Mouse (Mus musculus) forebrain, postnatal 0 days (tissue): ENCODE measurements at regions not wholly inside any gene's neighbourhood (a gene's known extent, or its start where the extent isn't known, plus 50 kb on each side); places are given as distances from the start of the nearest gene placed in this dataset.

ENCODE experiments used
- ATAC-seq: fragments of 200-750 bp; cut with Nextera tagmentation; 2 replicates; pipeline ENCODE4 v1.8.0; 2017; ENCODE audit warnings: mild to moderate bottlenecking, moderate library complexity
- DNase-seq: peaks from one replicate; pipeline ENCODE4 v3.0.0-alpha.2; 2015
- H3K27ac ChIP-seq: fragments of 300-500 bp; sonication (generic); 2 replicates; pipeline ENCODE4 v1.5.1; 2014; ENCODE audit warnings: low read depth, mild to moderate bottlenecking, antibody characterized with exemption, low read length, moderate library complexity, mixed read lengths
- H3K27me3 ChIP-seq: fragments of 300-500 bp; sonication (generic); 2 replicates; pipeline ENCODE4 v1.6.1; 2014; ENCODE audit warnings: mild to moderate bottlenecking, low read length, mixed read lengths; ENCODE audit not compliant: insufficient read depth
- H3K36me3 ChIP-seq: fragments of 300-500 bp; sonication (generic); 2 replicates; pipeline ENCODE4 v1.6.1; 2014; ENCODE audit warnings: mild to moderate bottlenecking, moderate library complexity; ENCODE audit not compliant: insufficient read depth
- H3K4me1 ChIP-seq: fragments of 300-500 bp; sonication (generic); 2 replicates; pipeline ENCODE4 v1.6.1; 2014; ENCODE audit warnings: antibody characterized with exemption; ENCODE audit not compliant: insufficient read depth
- H3K4me2 ChIP-seq: fragments of 300-500 bp; sonication (generic); 2 replicates; pipeline ENCODE4 v1.6.1; 2014; ENCODE audit warnings: low read depth, mild to moderate bottlenecking, moderate library complexity
- H3K4me3 ChIP-seq: fragments of 300-500 bp; sonication (generic); 2 replicates; pipeline ENCODE4 v1.5.1; 2014; ENCODE audit warnings: low read depth, low read length, mixed read lengths
- H3K9ac ChIP-seq: fragments of 300-500 bp; sonication (generic); 2 replicates; pipeline ENCODE4 v1.6.1; 2014; ENCODE audit warnings: mild to moderate bottlenecking
- H3K9me3 ChIP-seq: fragments of 300-500 bp; sonication (generic); 2 replicates; pipeline ENCODE4 v1.6.1; 2016; ENCODE audit warnings: low read length
- CTCF ChIP-seq: sonication (generic); IDR thresholded peaks from 2 replicates; pipeline ENCODE4 v1.5.1; 2016; ENCODE audit warnings: antibody characterized with exemption, control low read depth, low read depth
- WGBS: fragments of 180-500 bp; shearing (Covaris S2); extraction: QIAGEN DNeasy Blood & Tissue Kit; methylation state at CpG from one replicate; pipeline ENCODE4 v1.1.7; 2014; 5-methylcytosine and 5-hydroxymethylcytosine counted together

DNA sequence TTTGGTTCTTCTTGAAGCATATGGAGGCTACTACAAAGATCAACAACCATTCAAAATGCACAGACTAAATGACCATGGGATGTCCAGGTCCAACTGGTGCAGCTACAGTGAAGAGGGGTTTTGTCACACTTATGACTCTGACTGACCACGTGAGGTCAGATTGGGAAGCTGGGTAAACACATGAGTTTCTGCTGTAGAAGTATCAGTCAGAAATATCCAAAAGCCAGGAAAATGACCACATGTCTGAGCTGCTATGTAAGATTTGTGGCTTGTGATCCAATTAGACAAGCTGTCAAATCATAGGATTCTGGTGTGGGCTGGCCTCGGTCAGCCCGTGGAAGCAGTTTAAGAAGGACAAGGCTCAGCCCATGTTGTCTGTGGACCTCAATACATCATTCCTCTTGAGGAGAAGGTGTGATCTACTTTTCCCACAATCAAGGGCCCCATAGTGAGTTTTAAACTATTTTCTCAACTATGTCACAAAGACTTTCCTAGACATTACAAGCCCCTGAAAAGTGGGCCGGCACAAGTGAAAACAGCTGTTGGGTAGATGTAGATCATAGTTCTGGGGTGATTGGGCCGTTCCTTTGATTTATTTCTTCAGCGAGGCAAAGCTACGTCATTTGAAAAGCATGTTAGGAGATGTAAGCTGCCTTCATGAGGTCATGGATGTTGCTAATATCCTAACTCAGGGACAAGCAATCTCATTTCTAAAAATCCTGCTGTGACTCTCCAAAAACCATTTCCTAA, 54.8 kb upstream of the Cd44 start:
- Histone ChIP-seq H3K9me3 (no peaks in the 10 kb centered on the region), H3K4me2 (no peak overlapping the region), H3K36me3 (no peaks in the 10 kb centered on the region), H3K9ac (no peak overlapping the region), H3K4me1 (no peaks in the 10 kb centered on the region), H3K27me3 (no peaks in the 10 kb centered on the region), H3K4me3 (no peak overlapping the region), H3K27ac (no peak overlapping the region)
- TF ChIP-seq CTCF, result no peak
- WGBS, result 89% methylated on average over 7 of the region's 7 CpGs
- DNase-seq, result no peak
- no peak for ATAC-seq

DNA sequence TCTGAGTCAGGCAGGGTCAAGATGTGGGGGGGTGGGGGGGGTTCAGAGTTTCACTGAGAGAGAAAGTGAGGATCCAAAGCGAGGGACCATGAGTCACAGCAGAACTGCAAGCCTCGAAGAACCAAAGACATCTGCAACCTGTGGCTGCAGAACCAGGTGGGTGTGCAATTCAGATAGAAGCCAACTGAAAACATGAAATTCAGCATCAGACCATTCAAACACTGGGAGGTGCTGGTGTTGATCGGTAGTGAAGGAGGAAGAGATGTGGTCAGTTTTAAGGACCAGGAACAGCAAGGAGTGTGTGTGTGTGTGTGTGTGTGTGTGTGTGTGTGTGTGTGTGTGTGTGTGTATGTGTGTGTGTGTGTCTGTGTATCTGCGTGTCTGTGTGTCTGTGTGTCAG, 53.8 kb upstream of the Cd44 start:
- no peaks in the 10 kb centered on the region for H3K36me3 ChIP-seq
- no peak for TF ChIP-seq CTCF
- H3K4me1 ChIP-seq, result no peaks in the 10 kb centered on the region
- no peak overlapping the region for H3K9ac ChIP-seq
- H3K4me3 ChIP-seq, result no peak overlapping the region
- H3K4me2 ChIP-seq, result no peak overlapping the region
- no peaks in the 10 kb centered on the region for H3K9me3 ChIP-seq
- no peaks in the 10 kb centered on the region for H3K27me3 ChIP-seq
- DNase-seq (no peak), ATAC-seq (no peak)
- 92% methylated on average over 4 of the region's 4 CpGs for WGBS
- no peak overlapping the region for H3K27ac ChIP-seq
